Mouse (Mus musculus): ENCODE measurements around the gene Cpa2. TPM values are rescaled to one million over a fixed set of nuclear protein-coding genes. Genes with fewer than 3 reads are reported as not detected.

Gene Cpa2
- total and polyA plus RNA-seq, 2 experiments from 2014 or later = 6.2 to 13.0 TPM

DNA sequence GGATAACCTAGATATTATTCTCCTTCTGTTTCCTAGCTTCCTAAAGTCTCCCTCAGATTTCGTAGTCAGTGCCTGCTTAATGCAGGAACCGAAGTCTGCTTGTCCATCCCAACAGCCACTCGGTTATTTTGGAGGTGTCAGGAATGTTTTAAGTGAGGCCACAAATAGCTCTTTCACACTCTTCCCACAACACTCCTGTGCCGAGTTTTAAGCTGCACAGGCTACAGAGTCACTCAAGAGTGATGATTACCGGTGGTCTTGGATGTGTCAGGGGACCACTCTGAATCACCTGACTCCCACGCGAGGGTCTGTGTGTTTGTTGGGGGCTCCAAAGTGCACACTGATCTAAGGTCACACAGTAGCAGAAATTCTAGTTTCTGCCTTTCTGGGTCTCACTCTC is 4.3 kb downstream of the Cpa2 start:
- Histone ChIP-seq H3K27me3 (ENCODE audit: insufficient read depth, low read length) (no peaks in the 10 kb centered on the region), H3K4me1 (ENCODE audit: insufficient read depth, low read length) (peaks cover 6% of the 10 kb centered on the region; the same call in 1 of the 2 replicates), H3K27ac (ENCODE audit: low read depth, low read length) (no peak overlapping the region), H3K4me3 (ENCODE audit: low read depth, low read length) (no peak overlapping the region), H3K9me3 (ENCODE audit: low read length) (no peaks in the 10 kb centered on the region), H3K4me2 (ENCODE audit: low read depth, low read length, poor library complexity, severe bottlenecking) (no peak overlapping the region), H3K9ac (replicated peaks; ENCODE audit: low read length, poor library complexity, severe bottlenecking) (no peak overlapping the region), H3K36me3 (ENCODE audit: insufficient read depth, low read length) (no peaks in the 10 kb centered on the region)
- no peak for TF ChIP-seq CTCF (IDR thresholded peaks at IDR 0.05)
- DNase-seq (ENCODE audit: low spot score) (no peak), ATAC-seq (ENCODE audit: low FRiP score) (no peak)
- 81% methylated on average over 7 of the region's 7 CpGs for WGBS

DNA sequence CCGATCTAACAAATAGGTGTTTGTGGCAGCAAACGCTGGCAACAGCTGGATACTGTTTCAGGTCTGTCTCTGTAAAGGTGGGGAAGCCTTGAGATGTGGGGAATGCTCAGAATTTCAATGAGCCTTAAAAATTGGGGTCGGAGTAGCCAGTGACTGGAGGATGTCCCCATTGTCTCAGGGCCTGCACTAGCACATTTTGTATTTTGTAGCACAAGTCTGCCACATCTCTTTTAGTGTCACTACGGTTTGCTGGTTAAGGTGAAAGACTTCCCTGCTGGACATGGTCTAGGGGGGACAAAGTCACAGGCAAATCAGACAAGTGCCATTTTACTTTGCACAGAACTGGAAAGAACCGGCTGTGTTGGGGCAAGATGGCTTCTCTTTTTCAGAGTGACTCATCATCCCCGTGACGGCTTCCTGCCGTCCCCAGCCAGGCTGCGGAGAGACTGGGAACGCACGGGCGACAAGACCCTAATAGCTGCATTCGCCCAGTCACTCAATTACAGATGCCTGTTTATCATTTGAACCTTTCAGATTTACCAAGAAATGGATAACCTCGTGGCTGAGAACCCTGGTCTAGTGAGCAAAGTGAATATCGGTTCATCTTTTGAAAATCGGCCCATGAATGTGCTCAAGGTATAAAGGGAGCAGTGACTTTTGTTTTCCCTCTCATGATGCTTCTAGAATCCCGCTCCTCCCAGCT is 5.3 kb downstream of the Cpa2 start:
- H3K9me3 ChIP-seq (ENCODE audit: low read length) = no peaks in the 10 kb centered on the region
- peak overlapping the region; percentile 50; the same call in 1 of the 2 replicates for H3K9ac ChIP-seq (replicated peaks; ENCODE audit: low read length, poor library complexity, severe bottlenecking)
- peaks cover 6% of the 10 kb centered on the region; the same call in 1 of the 2 replicates for H3K4me1 ChIP-seq (ENCODE audit: insufficient read depth, low read length)
- H3K36me3 ChIP-seq (ENCODE audit: insufficient read depth, low read length) = no peaks in the 10 kb centered on the region
- no peaks in the 10 kb centered on the region for H3K27me3 ChIP-seq (ENCODE audit: insufficient read depth, low read length)
- peak; percentile 75 for ATAC-seq (ENCODE audit: low FRiP score)
- WGBS = 7% methylated on average over 17 of the region's 17 CpGs
- H3K27ac ChIP-seq (ENCODE audit: low read depth, low read length) = peak overlapping the region; percentile 79
- peak overlapping the region; percentile 12; the same call in 1 of the 2 replicates for H3K4me3 ChIP-seq (ENCODE audit: low read depth, low read length)
- H3K4me2 ChIP-seq (ENCODE audit: low read depth, low read length, poor library complexity, severe bottlenecking) = peak overlapping the region; percentile 42
- peak; percentile 69 for DNase-seq (ENCODE audit: low spot score)
- no peak for TF ChIP-seq CTCF (IDR thresholded peaks at IDR 0.05)

DNA sequence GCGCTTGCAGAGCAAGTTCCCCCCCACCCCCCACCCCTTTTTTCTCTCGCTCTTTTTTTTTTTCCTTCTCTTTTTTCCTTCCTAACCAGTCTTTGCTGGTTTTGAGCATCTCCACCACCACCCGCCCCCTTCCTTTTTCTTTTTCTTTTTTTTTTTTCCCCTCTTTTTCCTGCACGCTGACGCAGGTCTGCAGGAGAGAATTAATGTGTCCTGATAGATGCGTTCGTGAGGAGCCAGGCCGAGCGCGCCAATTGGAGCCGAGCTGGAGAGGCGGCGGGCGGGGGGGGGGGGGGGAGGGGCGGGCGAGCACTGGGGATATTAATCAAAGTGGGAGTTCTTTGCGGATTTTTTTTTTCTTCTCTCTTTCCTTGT is 5.9 kb downstream of the Cpa2 start:
- Histone ChIP-seq H3K4me3 (ENCODE audit: low read depth, low read length) (peak overlapping the region; percentile 12; the same call in 1 of the 2 replicates), H3K9ac (replicated peaks; ENCODE audit: low read length, poor library complexity, severe bottlenecking) (0 out of 2 replicates have a peak overlapping the region, but pooled peaks have one; percentile 50), H3K9me3 (ENCODE audit: low read length) (no peaks in the 10 kb centered on the region), H3K4me2 (ENCODE audit: low read depth, low read length, poor library complexity, severe bottlenecking) (peak overlapping the region; percentile 42), H3K27ac (ENCODE audit: low read depth, low read length) (peak overlapping the region; percentile 79), H3K36me3 (ENCODE audit: insufficient read depth, low read length) (no peaks in the 10 kb centered on the region), H3K4me1 (ENCODE audit: insufficient read depth, low read length) (peaks cover 6% of the 10 kb centered on the region; the same call in 1 of the 2 replicates), H3K27me3 (ENCODE audit: insufficient read depth, low read length) (no peaks in the 10 kb centered on the region)
- ATAC-seq (ENCODE audit: low FRiP score) (peak; percentile 50; the same call in 1 of the 2 replicates), DNase-seq (ENCODE audit: low spot score) (peak; percentile 84)
- WGBS = 0% methylated on average over 12 of the region's 17 CpGs
- TF ChIP-seq CTCF (IDR thresholded peaks at IDR 0.05) = no peak

DNA sequence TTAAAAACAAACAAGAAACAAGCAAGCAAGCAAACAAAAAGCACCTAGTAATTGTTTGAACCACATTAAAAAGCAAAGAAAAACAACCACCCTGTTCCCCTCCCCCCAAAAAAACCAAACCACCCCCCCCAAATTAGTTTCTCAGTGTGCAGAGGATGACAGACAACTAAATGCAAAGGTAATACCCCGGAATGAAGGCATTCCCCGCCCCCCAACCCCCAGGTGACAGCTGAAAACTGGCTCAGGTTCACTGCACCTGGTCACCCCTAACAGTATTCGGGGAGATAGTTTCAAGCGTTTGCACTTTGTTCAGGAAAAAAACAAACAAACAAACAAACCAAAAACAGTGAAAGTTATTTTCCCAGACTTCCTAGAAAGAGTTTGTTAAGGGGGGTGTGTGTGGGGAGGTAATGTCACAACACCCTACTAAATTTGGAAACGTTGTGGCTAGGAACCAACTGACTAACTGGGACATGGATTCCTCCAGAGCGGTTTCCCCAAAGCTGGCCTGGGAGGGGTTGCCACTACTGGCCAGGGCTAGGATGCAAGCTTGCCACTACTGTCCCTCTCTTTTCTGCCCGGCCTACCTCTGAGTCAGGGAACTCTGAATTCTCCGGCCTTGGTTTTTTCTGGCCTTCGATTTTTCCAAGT is 6.4 kb downstream of the Cpa2 start:
- WGBS = 22% methylated on average over 9 of the region's 9 CpGs
- DNase-seq (ENCODE audit: low spot score) = no peak

DNA sequence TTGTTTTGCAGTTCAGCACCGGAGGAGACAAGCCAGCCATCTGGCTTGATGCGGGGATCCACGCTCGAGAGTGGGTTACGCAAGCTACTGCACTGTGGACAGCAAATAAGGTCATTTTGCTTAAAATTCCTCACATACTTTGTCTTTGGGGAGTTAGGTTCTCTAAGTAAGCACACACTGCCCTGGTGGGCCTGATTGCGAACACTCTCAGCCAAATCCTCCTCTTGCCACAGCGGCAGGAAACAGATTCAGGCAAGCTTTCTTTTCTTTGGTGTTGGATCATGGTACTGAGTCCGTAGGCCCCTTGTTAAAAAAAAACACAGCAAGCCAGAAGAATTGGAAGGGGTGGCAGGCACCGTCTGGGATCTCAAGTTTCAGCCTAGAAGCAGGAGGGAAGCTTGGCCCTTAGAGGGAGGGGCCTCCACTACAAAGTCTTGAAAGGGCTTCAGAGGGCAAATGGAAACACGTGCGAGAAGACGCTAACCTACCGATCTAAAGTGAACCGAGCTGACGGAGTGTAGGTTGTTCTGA is 7.9 kb downstream of the Cpa2 start:
- H3K27me3 ChIP-seq (ENCODE audit: insufficient read depth, low read length) = no peaks in the 10 kb centered on the region
- DNase-seq (ENCODE audit: low spot score) (no peak), ATAC-seq (ENCODE audit: low FRiP score) (no peak)
- H3K4me3 ChIP-seq (ENCODE audit: low read depth, low read length) = no peak overlapping the region
- no peaks in the 10 kb centered on the region for H3K9me3 ChIP-seq (ENCODE audit: low read length)
- H3K4me1 ChIP-seq (ENCODE audit: insufficient read depth, low read length) = peaks cover 6% of the 10 kb centered on the region; the same call in 1 of the 2 replicates
- no peak overlapping the region for H3K9ac ChIP-seq (replicated peaks; ENCODE audit: low read length, poor library complexity, severe bottlenecking)
- H3K36me3 ChIP-seq (ENCODE audit: insufficient read depth, low read length) = no peaks in the 10 kb centered on the region
- 29% methylated on average over 15 of the region's 15 CpGs for WGBS
- no peak overlapping the region for H3K4me2 ChIP-seq (ENCODE audit: low read depth, low read length, poor library complexity, severe bottlenecking)
- no peak overlapping the region for H3K27ac ChIP-seq (ENCODE audit: low read depth, low read length)
- TF ChIP-seq CTCF (IDR thresholded peaks at IDR 0.05) = no peak

More for the DNA sequence above, 6.4 kb downstream of the Cpa2 start:
- Histone ChIP-seq H3K9ac (replicated peaks; ENCODE audit: low read length, poor library complexity, severe bottlenecking) (no peak overlapping the region), H3K4me3 (ENCODE audit: low read depth, low read length) (no peak overlapping the region), H3K4me2 (ENCODE audit: low read depth, low read length, poor library complexity, severe bottlenecking) (peak overlapping the region; percentile 42; the same call in 1 of the 2 replicates), H3K9me3 (ENCODE audit: low read length) (no peaks in the 10 kb centered on the region), H3K27me3 (ENCODE audit: insufficient read depth, low read length) (no peaks in the 10 kb centered on the region), H3K4me1 (ENCODE audit: insufficient read depth, low read length) (peaks cover 6% of the 10 kb centered on the region; the same call in 1 of the 2 replicates), H3K27ac (ENCODE audit: low read depth, low read length) (0 out of 2 replicates have a peak overlapping the region, but pooled peaks have one; percentile 59), H3K36me3 (ENCODE audit: insufficient read depth, low read length) (no peaks in the 10 kb centered on the region)
- no peak for TF ChIP-seq CTCF (IDR thresholded peaks at IDR 0.05)
- no peak for ATAC-seq (ENCODE audit: low FRiP score)

Data from midbrain, postnatal 0 days (tissue).